Mouse (Mus musculus) midbrain, embryonic 13.5 days (tissue): ENCODE results near the gene Rps7. TPM values are rescaled to one million over a fixed set of nuclear protein-coding genes. Genes with fewer than 3 reads are reported as not detected.

Experiments used
- ATAC-seq: fragments of 200-750 bp; cut with Nextera tagmentation; 2 replicates; pipeline ENCODE4 v1.8.0; 2017; ENCODE audit warnings: mild to moderate bottlenecking, moderate TSS enrichment, moderate library complexity
- H3K27ac ChIP-seq: fragments of 300-500 bp; sonication (generic); 2 replicates; pipeline ENCODE4 v1.5.1; 2015; ENCODE audit warnings: inconsistent platforms, mild to moderate bottlenecking, moderate library complexity
- H3K27me3 ChIP-seq: fragments of 300-500 bp; sonication (generic); 2 replicates; pipeline ENCODE4 v1.6.1; 2015; ENCODE audit warnings: mild to moderate bottlenecking, inconsistent platforms
- H3K36me3 ChIP-seq: fragments of 300-500 bp; sonication (generic); 2 replicates; pipeline ENCODE4 v1.6.1; 2015; ENCODE audit warnings: mild to moderate bottlenecking, inconsistent platforms
- H3K4me1 ChIP-seq: fragments of 300-500 bp; sonication (generic); replicated peaks from 2 replicates; pipeline ENCODE4 v1.6.1; 2015; ENCODE audit warnings: inconsistent platforms
- H3K4me2 ChIP-seq: fragments of 300-500 bp; sonication (generic); replicated peaks from 2 replicates; pipeline ENCODE4 v1.6.1; 2015; ENCODE audit warnings: moderate library complexity, mild to moderate bottlenecking, inconsistent platforms
- H3K4me3 ChIP-seq: fragments of 300-500 bp; sonication (generic); replicated peaks from 2 replicates; pipeline ENCODE4 v1.5.1; 2015; ENCODE audit warnings: mild to moderate bottlenecking, inconsistent platforms
- H3K9ac ChIP-seq: fragments of 300-500 bp; sonication (generic); replicated peaks from 2 replicates; pipeline ENCODE4 v1.6.1; 2015; ENCODE audit warnings: mild to moderate bottlenecking, inconsistent platforms
- H3K9me3 ChIP-seq: fragments of 300-500 bp; sonication (generic); 2 replicates; pipeline ENCODE4 v1.6.1; 2016; ENCODE audit warnings: mild to moderate bottlenecking, inconsistent platforms
- WGBS: fragments of 180-500 bp; shearing (Covaris S2); methylation state at CpG from one replicate; pipeline ENCODE4 v1.1.7; 2015; 5-methylcytosine and 5-hydroxymethylcytosine counted together
- polyA plus RNA-seq: library from polyadenylated mRNA; unstranded; fragments of >200 nt; fragmentation: Nextera tagmentation; extraction: Ambion mirVana; gene quantifications from 2 replicates; pipeline ENCODE4 v1.2.1, GENCODE M21; 2015

Gene Rps7
- polyA plus RNA-seq, 1 experiment from 2014 or later, result 547 TPM

- no peaks in the 10 kb centered on the region for H3K27me3 ChIP-seq
- 0 out of 2 replicates have a peak overlapping the region, but pooled peaks have one; percentile 30 for H3K27ac ChIP-seq
- no peak overlapping the region for H3K9ac ChIP-seq
- peaks cover 15% of the 10 kb centered on the region for H3K4me1 ChIP-seq
- H3K4me3 ChIP-seq, result no peak overlapping the region
- WGBS, result 77% methylated on average over 6 of the region's 6 CpGs
- H3K36me3 ChIP-seq, result no peaks in the 10 kb centered on the region
- no peak overlapping the region for H3K4me2 ChIP-seq
- H3K9me3 ChIP-seq, result no peaks in the 10 kb centered on the region
- ATAC-seq, result no peak
Observed at GRCm38 (mm10) chr12:28612391-28612790, 23.4 kb downstream of the Rps7 start.

- H3K4me3 ChIP-seq, result 0 out of 2 replicates have a peak overlapping the region, but pooled peaks have one; percentile 4
- peaks cover 21% of the 10 kb centered on the region for H3K4me1 ChIP-seq
- peak overlapping the region; percentile 85 for H3K27ac ChIP-seq
- peak overlapping the region; percentile 43 for H3K4me2 ChIP-seq
- H3K27me3 ChIP-seq, result no peaks in the 10 kb centered on the region
- no peaks in the 10 kb centered on the region for H3K9me3 ChIP-seq
- peak overlapping the region; percentile 44 for H3K9ac ChIP-seq
- 35% methylated on average over 17 of the region's 17 CpGs for WGBS
- peak; percentile 85 for ATAC-seq
- no peaks in the 10 kb centered on the region for H3K36me3 ChIP-seq
Observed at GRCm38 (mm10) chr12:28607546-28608305, 28.0 kb downstream of the Rps7 start.

- H3K4me3 ChIP-seq, result no peak overlapping the region
- no peak overlapping the region for H3K4me2 ChIP-seq
- H3K27me3 ChIP-seq, result no peaks in the 10 kb centered on the region
- no peak for ATAC-seq
- no peaks in the 10 kb centered on the region for H3K36me3 ChIP-seq
- H3K27ac ChIP-seq, result no peak overlapping the region
- 76% methylated on average over 1 of the region's 1 CpGs for WGBS
- no peaks in the 10 kb centered on the region for H3K9me3 ChIP-seq
- peaks cover 30% of the 10 kb centered on the region for H3K4me1 ChIP-seq
- no peak overlapping the region for H3K9ac ChIP-seq
Observed at GRCm38 (mm10) chr12:28603494-28603893, 32.3 kb downstream of the Rps7 start.

- no peak overlapping the region for H3K27ac ChIP-seq
Observed at GRCm38 (mm10) chr12:28602259-28602658, 33.5 kb downstream of the Rps7 start.

GRCm38 (mm10) chr12:28598526-28598991 lies 37.2 kb downstream of the Rps7 start:
- H3K27me3 ChIP-seq, result no peaks in the 10 kb centered on the region
- 59% methylated on average over 2 of the region's 2 CpGs for WGBS
- H3K4me3 ChIP-seq, result no peak overlapping the region
- H3K9ac ChIP-seq, result no peak overlapping the region
- H3K4me1 ChIP-seq, result peaks cover 19% of the 10 kb centered on the region
- H3K27ac ChIP-seq, result no peak overlapping the region
- ATAC-seq, result peak; percentile 66
- no peaks in the 10 kb centered on the region for H3K36me3 ChIP-seq
- no peaks in the 10 kb centered on the region for H3K9me3 ChIP-seq
- no peak overlapping the region for H3K4me2 ChIP-seq

More at GRCm38 (mm10) chr12:28602259-28602658, 33.5 kb downstream of the Rps7 start:
- H3K27me3 ChIP-seq, result no peaks in the 10 kb centered on the region
- 17% methylated on average over 4 of the region's 4 CpGs for WGBS
- H3K4me2 ChIP-seq, result no peak overlapping the region
- peak overlapping the region; percentile 19; the same call in 1 of the 2 replicates for H3K9ac ChIP-seq
- no peaks in the 10 kb centered on the region for H3K9me3 ChIP-seq
- peak; percentile 43 for ATAC-seq
- H3K36me3 ChIP-seq, result no peaks in the 10 kb centered on the region
- no peak overlapping the region for H3K4me3 ChIP-seq
- H3K4me1 ChIP-seq, result peaks cover 23% of the 10 kb centered on the region

DNA sequence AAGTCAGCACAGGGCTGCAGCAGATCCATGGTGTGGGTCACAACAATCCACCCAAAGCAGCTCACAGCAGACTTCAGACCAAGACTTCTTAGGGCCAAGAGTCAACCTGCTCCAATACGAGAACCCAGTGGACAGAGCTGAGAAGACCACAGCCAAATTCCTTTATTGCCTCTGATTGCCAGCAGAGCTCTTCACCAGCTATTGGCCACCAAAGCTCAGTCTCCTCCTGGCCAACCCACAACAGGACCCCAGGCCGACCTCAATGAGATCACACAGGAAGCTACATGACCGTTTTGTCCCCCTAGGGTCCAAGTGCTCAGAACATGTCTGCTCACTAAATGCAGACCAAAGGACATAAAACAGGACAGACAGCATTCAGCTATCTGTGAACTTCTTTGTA lies 37.6 kb downstream of the Rps7 start:
- no peaks in the 10 kb centered on the region for H3K36me3 ChIP-seq
- no peak overlapping the region for H3K9ac ChIP-seq
- no peaks in the 10 kb centered on the region for H3K27me3 ChIP-seq
- 78% methylated on average over 3 of the region's 3 CpGs for WGBS
- no peaks in the 10 kb centered on the region for H3K9me3 ChIP-seq
- H3K4me1 ChIP-seq, result peaks cover 19% of the 10 kb centered on the region
- H3K27ac ChIP-seq, result no peak overlapping the region
- no peak overlapping the region for H3K4me3 ChIP-seq
- H3K4me2 ChIP-seq, result no peak overlapping the region
- no peak for ATAC-seq

DNA sequence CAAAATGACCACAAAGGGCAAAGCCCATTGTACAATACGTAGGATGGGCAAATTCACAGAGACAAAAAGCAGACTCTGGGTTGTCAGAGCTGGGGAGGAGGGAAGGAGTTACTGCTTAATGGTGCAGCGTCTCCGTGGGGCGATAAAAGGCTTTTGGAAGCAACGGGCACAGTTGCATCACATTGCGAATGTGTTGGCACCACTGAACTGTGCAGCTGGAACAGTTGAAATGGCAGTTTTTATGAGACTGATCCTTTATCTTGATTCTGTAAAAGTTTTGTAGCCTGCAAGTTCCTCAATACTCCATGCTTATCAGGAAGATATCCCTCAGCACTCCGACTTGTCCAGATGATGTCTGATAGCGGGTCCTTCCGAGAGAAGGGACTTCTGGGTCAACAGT lies 38.1 kb downstream of the Rps7 start:
- ATAC-seq, result no peak
- H3K4me1 ChIP-seq, result peaks cover 18% of the 10 kb centered on the region
- no peaks in the 10 kb centered on the region for H3K27me3 ChIP-seq
- H3K4me2 ChIP-seq, result no peak overlapping the region
- H3K9ac ChIP-seq, result no peak overlapping the region
- no peaks in the 10 kb centered on the region for H3K9me3 ChIP-seq
- H3K36me3 ChIP-seq, result no peaks in the 10 kb centered on the region
- no peak overlapping the region for H3K4me3 ChIP-seq
- H3K27ac ChIP-seq, result no peak overlapping the region
- 89% methylated on average over 9 of the region's 9 CpGs for WGBS

GRCm38 (mm10) chr12:28596851-28597250 lies 38.9 kb downstream of the Rps7 start:
- no peaks in the 10 kb centered on the region for H3K36me3 ChIP-seq
- H3K9ac ChIP-seq, result no peak overlapping the region
- no peak overlapping the region for H3K4me2 ChIP-seq
- no peak overlapping the region for H3K4me3 ChIP-seq
- H3K27me3 ChIP-seq, result no peaks in the 10 kb centered on the region
- H3K27ac ChIP-seq, result no peak overlapping the region
- no peaks in the 10 kb centered on the region for H3K9me3 ChIP-seq
- peaks cover 10% of the 10 kb centered on the region for H3K4me1 ChIP-seq
- ATAC-seq, result no peak

DNA sequence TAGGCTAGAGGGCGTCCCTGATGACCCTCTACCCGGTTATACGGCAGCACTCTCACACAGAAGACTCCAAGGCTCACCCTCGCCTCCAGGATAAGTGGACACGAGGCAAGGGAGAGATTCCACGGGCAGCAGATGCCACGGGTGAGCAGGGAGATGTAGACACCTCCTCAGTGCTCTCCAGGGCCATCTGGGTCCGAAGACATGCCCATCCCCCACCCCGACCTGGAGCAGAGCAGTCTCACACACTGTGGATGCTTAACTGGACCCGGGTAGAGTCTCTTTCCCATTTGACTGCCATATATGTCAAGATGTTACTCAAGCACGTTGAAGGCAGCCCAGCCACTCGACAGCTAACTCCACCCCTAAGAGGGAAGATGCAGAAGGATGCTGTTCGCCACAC lies 45.3 kb downstream of the Rps7 start:
- no peak overlapping the region for H3K9ac ChIP-seq
- H3K4me2 ChIP-seq, result no peak overlapping the region
- no peaks in the 10 kb centered on the region for H3K9me3 ChIP-seq
- no peaks in the 10 kb centered on the region for H3K36me3 ChIP-seq
- no peak overlapping the region for H3K4me3 ChIP-seq
- peaks cover 29% of the 10 kb centered on the region for H3K4me1 ChIP-seq
- H3K27ac ChIP-seq, result peak overlapping the region; percentile 80
- ATAC-seq, result no peak
- no peaks in the 10 kb centered on the region; the same call in 1 of the 2 replicates for H3K27me3 ChIP-seq
- 50% methylated on average over 13 of the region's 13 CpGs for WGBS

DNA sequence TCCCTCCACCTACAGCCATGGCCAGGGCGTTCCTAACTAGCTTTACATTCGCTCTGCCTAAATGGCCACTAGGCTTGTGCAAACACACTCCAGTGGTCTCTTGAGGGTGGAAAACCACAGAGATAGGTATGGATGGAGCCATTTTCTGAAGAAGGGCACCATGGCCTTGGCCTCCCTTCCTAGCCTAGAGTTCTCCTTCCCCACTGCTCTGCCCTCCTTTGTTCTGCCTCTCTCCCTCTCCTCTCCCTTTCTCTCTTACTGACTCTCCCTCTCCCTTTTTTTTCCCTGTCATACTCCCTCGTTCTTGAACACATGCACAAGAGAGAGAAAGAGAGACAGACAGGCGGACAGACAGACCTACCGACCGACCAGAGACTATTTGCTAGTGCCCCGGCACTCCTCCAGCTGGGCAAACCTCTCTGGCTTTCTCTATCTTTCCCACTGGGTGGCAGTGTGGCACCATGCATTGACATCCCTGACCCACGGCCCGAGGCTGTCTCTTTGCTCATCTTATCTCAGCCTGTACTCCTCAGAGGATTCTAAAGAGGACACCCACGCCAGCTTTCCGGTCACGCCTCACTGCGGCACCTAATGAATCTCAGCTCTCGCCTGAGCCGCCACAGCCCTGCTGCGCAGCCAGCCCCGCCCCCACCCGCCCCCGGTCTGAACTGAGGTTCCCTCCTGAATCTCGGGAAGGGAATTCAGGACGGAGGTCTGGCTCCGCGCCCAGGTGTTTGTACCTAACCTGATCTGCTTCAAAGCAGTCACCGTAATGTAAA lies 46.5 kb downstream of the Rps7 start:
- Histone ChIP-seq H3K36me3 (no peaks in the 10 kb centered on the region), H3K27ac (peak overlapping the region; percentile 80), H3K4me3 (peak overlapping the region; percentile 35), H3K4me1 (peaks cover 29% of the 10 kb centered on the region), H3K27me3 (no peaks in the 10 kb centered on the region; the same call in 1 of the 2 replicates), H3K4me2 (peak overlapping the region; percentile 62), H3K9ac (peak overlapping the region; percentile 61), H3K9me3 (no peaks in the 10 kb centered on the region)
- peak; percentile 94 for ATAC-seq
- 9% methylated on average over 24 of the region's 24 CpGs for WGBS

DNA sequence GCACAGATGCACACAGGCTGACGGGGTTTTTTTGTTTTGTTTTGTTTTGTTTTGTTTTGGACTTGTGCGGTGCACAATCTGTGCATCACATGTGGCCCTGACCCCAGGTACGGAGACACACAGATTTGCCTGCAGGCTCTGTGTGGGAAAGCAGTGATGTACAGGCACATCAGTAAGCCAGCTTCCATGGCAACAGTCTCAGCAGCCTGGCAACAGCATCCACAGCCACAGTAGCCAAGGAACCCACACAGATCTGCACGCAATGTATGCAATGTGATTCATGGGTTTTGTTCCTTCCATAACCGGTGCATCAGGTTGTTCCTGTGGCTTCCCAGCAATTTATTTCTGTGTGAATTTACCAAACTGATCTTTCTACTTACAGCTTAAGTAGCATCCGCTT lies 47.8 kb downstream of the Rps7 start:
- H3K27ac ChIP-seq, result peak overlapping the region; percentile 80
- no peaks in the 10 kb centered on the region for H3K9me3 ChIP-seq
- H3K9ac ChIP-seq, result no peak overlapping the region
- H3K4me3 ChIP-seq, result no peak overlapping the region
- peaks cover 29% of the 10 kb centered on the region for H3K4me1 ChIP-seq
- H3K27me3 ChIP-seq, result no peaks in the 10 kb centered on the region; the same call in 1 of the 2 replicates
- H3K36me3 ChIP-seq, result no peaks in the 10 kb centered on the region
- WGBS, result 57% methylated on average over 6 of the region's 6 CpGs
- peak; percentile 45; the same call in 1 of the 2 replicates for ATAC-seq
- no peak overlapping the region for H3K4me2 ChIP-seq

- H3K27ac ChIP-seq, result no peak overlapping the region
- no peak overlapping the region for H3K9ac ChIP-seq
- no peak overlapping the region for H3K4me3 ChIP-seq
- H3K36me3 ChIP-seq, result no peaks in the 10 kb centered on the region
- peaks cover 14% of the 10 kb centered on the region for H3K4me1 ChIP-seq
- H3K27me3 ChIP-seq, result no peaks in the 10 kb centered on the region; the same call in 1 of the 2 replicates
- H3K4me2 ChIP-seq, result no peak overlapping the region
- no peaks in the 10 kb centered on the region for H3K9me3 ChIP-seq
- no peak for ATAC-seq
- WGBS, result 70% methylated on average over 3 of the region's 3 CpGs
Observed at GRCm38 (mm10) chr12:28584036-28584435, 51.7 kb downstream of the Rps7 start.
